Mouse (Mus musculus) lung, adult 2 months (tissue): Measurements from ENCODE around the gene Gm7544.

Experiments used
- CTCF ChIP-seq: fragments of 200-500 bp; IDR thresholded peaks from 2 replicates; pipeline ENCODE4 v1.5.1; 2011; ENCODE audit warnings: mild to moderate bottlenecking, low read length, control low read depth; ENCODE audit not compliant: insufficient read depth
- POLR2A ChIP-seq: fragments of 200-500 bp; IDR thresholded peaks from 2 replicates; pipeline ENCODE4 v1.6.1; 2011; ENCODE audit warnings: low read depth, mild to moderate bottlenecking, control low read depth, low read length, borderline replicate concordance; ENCODE audit errors: extremely low read depth

- TF ChIP-seq CTCF (no peak), POLR2A (no peak)
These were observed 17.4 kb upstream of the Gm7544 start for GRCm38 (mm10) chr1:82973244-82973643.
